Mouse (Mus musculus): ENCODE measurements around the gene Katnb1.
A peak's percentile ranks its signal among the peaks of the same experiment; 100 is the strongest.

Katnb1 gene

GRCm38 (mm10) chr8:95084744-95085431, 3.9 kb downstream of the Katnb1 start:
- no peak for DNase-seq

- DNase-seq = no peak
Measured at GRCm38 (mm10) chr8:95085432-95086141, 4.6 kb downstream of the Katnb1 start.

GRCm38 (mm10) chr8:95093574-95093973, 12.6 kb downstream of the Katnb1 start:
- no peak for DNase-seq

GRCm38 (mm10) chr8:95099009-95099408, 18.0 kb downstream of the Katnb1 start:
- DNase-seq = peak; percentile 66

GRCm38 (mm10) chr8:95101972-95102371, 21.0 kb downstream of the Katnb1 start:
- DNase-seq = no peak

GRCm38 (mm10) chr8:95107306-95107705, 26.3 kb downstream of the Katnb1 start:
- no peak for DNase-seq

GRCm38 (mm10) chr8:95112594-95112993, 31.6 kb downstream of the Katnb1 start:
- DNase-seq = no peak

- DNase-seq = no peak
Measured at GRCm38 (mm10) chr8:95113108-95113507, 32.1 kb downstream of the Katnb1 start.

- no peak for DNase-seq
Measured at GRCm38 (mm10) chr8:95113750-95114149, 32.8 kb downstream of the Katnb1 start.

GRCm38 (mm10) chr8:95123455-95123854, 42.5 kb downstream of the Katnb1 start:
- DNase-seq = no peak

GRCm38 (mm10) chr8:95126497-95126896, 45.5 kb downstream of the Katnb1 start:
- DNase-seq = no peak

GRCm38 (mm10) chr8:95127658-95128057, 46.7 kb downstream of the Katnb1 start:
- DNase-seq = no peak

GRCm38 (mm10) chr8:95128750-95129260, 47.8 kb downstream of the Katnb1 start:
- DNase-seq = no peak

GRCm38 (mm10) chr8:95130966-95131537, 50.1 kb downstream of the Katnb1 start:
- DNase-seq = no peak

- no peak for DNase-seq
Measured at GRCm38 (mm10) chr8:95131983-95132382, 51.0 kb downstream of the Katnb1 start.

- DNase-seq = no peak
Measured at GRCm38 (mm10) chr8:95134186-95134585, 53.2 kb downstream of the Katnb1 start.

- DNase-seq = no peak
Measured at GRCm38 (mm10) chr8:95135242-95135641, 54.3 kb downstream of the Katnb1 start.

GRCm38 (mm10) chr8:95136218-95136617, 55.2 kb downstream of the Katnb1 start:
- no peak for DNase-seq

- DNase-seq = no peak
Measured at GRCm38 (mm10) chr8:95137201-95137600, 56.2 kb downstream of the Katnb1 start.

GRCm38 (mm10) chr8:95137641-95138098, 56.7 kb downstream of the Katnb1 start:
- DNase-seq = no peak

- DNase-seq = no peak
Measured at GRCm38 (mm10) chr8:95138341-95139050, 57.5 kb downstream of the Katnb1 start.

GRCm38 (mm10) chr8:95139051-95139365, 58.0 kb downstream of the Katnb1 start:
- no peak for DNase-seq

- no peak for DNase-seq
Measured at GRCm38 (mm10) chr8:95140555-95140954, 59.6 kb downstream of the Katnb1 start.

All from right cerebral cortex, postnatal 25 days (tissue).